Mouse (Mus musculus): ENCODE results near the gene Pbrm1. TPM values are rescaled to one million over a fixed set of nuclear protein-coding genes. Genes with fewer than 3 reads are reported as not detected.

Pbrm1 gene
- polyA plus RNA-seq, 1 experiment: 12.8 TPM

- DNase-seq: no peak
- Histone ChIP-seq H3K4me1 (ENCODE audit: control insufficient read depth, insufficient read depth, low read length) (no peaks in the 10 kb centered on the region), H3K4me3 (replicated peaks; ENCODE audit: extremely low read depth, low read depth, low read length) (no peak overlapping the region)
- TF ChIP-seq CTCF (IDR thresholded peaks at IDR 0.05; ENCODE audit: insufficient read depth, low read length): no peak
- TF ChIP-seq POLR2A (IDR thresholded peaks at IDR 0.05; ENCODE audit: borderline replicate concordance, extremely low read depth, low read depth, low read length): no peak
- WGBS: 94% methylated on average over 4 of the region's 4 CpGs
Measured at GRCm38 (mm10) chr14:31069086-31069733, 50.3 kb downstream of the Pbrm1 start.

GRCm38 (mm10) chr14:31078597-31079208, 59.8 kb downstream of the Pbrm1 start:
- DNase-seq: no peak
- Histone ChIP-seq H3K4me1 (ENCODE audit: control insufficient read depth, insufficient read depth, low read length) (no peaks in the 10 kb centered on the region), H3K4me3 (replicated peaks; ENCODE audit: extremely low read depth, low read depth, low read length) (no peak overlapping the region)
- TF ChIP-seq CTCF (IDR thresholded peaks at IDR 0.05; ENCODE audit: insufficient read depth, low read length) (no peak), POLR2A (IDR thresholded peaks at IDR 0.05; ENCODE audit: borderline replicate concordance, extremely low read depth, low read depth, low read length) (no peak)
- WGBS: 97% methylated on average over 3 of the region's 3 CpGs

GRCm38 (mm10) chr14:31079313-31080028, 60.5 kb downstream of the Pbrm1 start:
- H3K4me3 ChIP-seq (replicated peaks; ENCODE audit: extremely low read depth, low read depth, low read length): no peak overlapping the region
- no peak for DNase-seq
- TF ChIP-seq POLR2A (IDR thresholded peaks at IDR 0.05; ENCODE audit: borderline replicate concordance, extremely low read depth, low read depth, low read length) (no peak), CTCF (IDR thresholded peaks at IDR 0.05; ENCODE audit: insufficient read depth, low read length) (no peak)
- H3K4me1 ChIP-seq (ENCODE audit: control insufficient read depth, insufficient read depth, low read length): no peaks in the 10 kb centered on the region
- WGBS: 94% methylated on average over 3 of the region's 3 CpGs

GRCm38 (mm10) chr14:31081147-31081546, 62.2 kb downstream of the Pbrm1 start:
- Histone ChIP-seq H3K4me1 (ENCODE audit: control insufficient read depth, insufficient read depth, low read length) (no peaks in the 10 kb centered on the region), H3K4me3 (replicated peaks; ENCODE audit: extremely low read depth, low read depth, low read length) (no peak overlapping the region)
- DNase-seq: no peak
- TF ChIP-seq POLR2A (IDR thresholded peaks at IDR 0.05; ENCODE audit: borderline replicate concordance, extremely low read depth, low read depth, low read length) (no peak), CTCF (IDR thresholded peaks at IDR 0.05; ENCODE audit: insufficient read depth, low read length) (no peak)

GRCm38 (mm10) chr14:31087433-31087832, 68.5 kb downstream of the Pbrm1 start:
- no peak for DNase-seq
- 76% methylated on average over 6 of the region's 6 CpGs for WGBS
- no peak for TF ChIP-seq POLR2A (IDR thresholded peaks at IDR 0.05; ENCODE audit: borderline replicate concordance, extremely low read depth, low read depth, low read length)
- peak; percentile 37; the same call in 1 of the 2 replicates for TF ChIP-seq CTCF (IDR thresholded peaks at IDR 0.05; ENCODE audit: insufficient read depth, low read length)
- H3K4me3 ChIP-seq (replicated peaks; ENCODE audit: extremely low read depth, low read depth, low read length): no peak overlapping the region
- no peaks in the 10 kb centered on the region for H3K4me1 ChIP-seq (ENCODE audit: control insufficient read depth, insufficient read depth, low read length)

- Histone ChIP-seq H3K4me3 (replicated peaks; ENCODE audit: extremely low read depth, low read depth, low read length) (no peak overlapping the region), H3K4me1 (ENCODE audit: control insufficient read depth, insufficient read depth, low read length) (no peaks in the 10 kb centered on the region)
- 96% methylated on average over 2 of the region's 2 CpGs for WGBS
- TF ChIP-seq POLR2A (IDR thresholded peaks at IDR 0.05; ENCODE audit: borderline replicate concordance, extremely low read depth, low read depth, low read length): no peak
- no peak for TF ChIP-seq CTCF (IDR thresholded peaks at IDR 0.05; ENCODE audit: insufficient read depth, low read length)
- DNase-seq: no peak
Measured at GRCm38 (mm10) chr14:31088515-31088914, 69.6 kb downstream of the Pbrm1 start.

- H3K4me3 ChIP-seq (replicated peaks; ENCODE audit: extremely low read depth, low read depth, low read length): no peak overlapping the region
- DNase-seq: no peak
- H3K4me1 ChIP-seq (ENCODE audit: control insufficient read depth, insufficient read depth, low read length): no peaks in the 10 kb centered on the region
- TF ChIP-seq CTCF (IDR thresholded peaks at IDR 0.05; ENCODE audit: insufficient read depth, low read length): no peak
- TF ChIP-seq POLR2A (IDR thresholded peaks at IDR 0.05; ENCODE audit: borderline replicate concordance, extremely low read depth, low read depth, low read length): no peak
- WGBS: 57% methylated on average over 1 of the region's 1 CpGs
Measured at GRCm38 (mm10) chr14:31089918-31090317, 71.0 kb downstream of the Pbrm1 start.

GRCm38 (mm10) chr14:31105156-31105555, 86.2 kb downstream of the Pbrm1 start:
- H3K4me3 ChIP-seq (replicated peaks; ENCODE audit: extremely low read depth, low read depth, low read length): no peak overlapping the region
- no peaks in the 10 kb centered on the region for H3K4me1 ChIP-seq (ENCODE audit: control insufficient read depth, insufficient read depth, low read length)
- no peak for DNase-seq
- no peak for TF ChIP-seq CTCF (IDR thresholded peaks at IDR 0.05; ENCODE audit: insufficient read depth, low read length)
- no peak for TF ChIP-seq POLR2A (IDR thresholded peaks at IDR 0.05; ENCODE audit: borderline replicate concordance, extremely low read depth, low read depth, low read length)
- WGBS: 71% methylated on average over 2 of the region's 2 CpGs

GRCm38 (mm10) chr14:31110613-31111012, 91.7 kb downstream of the Pbrm1 start:
- DNase-seq: no peak
- TF ChIP-seq CTCF (IDR thresholded peaks at IDR 0.05; ENCODE audit: insufficient read depth, low read length) (no peak), POLR2A (IDR thresholded peaks at IDR 0.05; ENCODE audit: borderline replicate concordance, extremely low read depth, low read depth, low read length) (no peak)
- Histone ChIP-seq H3K4me3 (replicated peaks; ENCODE audit: extremely low read depth, low read depth, low read length) (no peak overlapping the region), H3K4me1 (ENCODE audit: control insufficient read depth, insufficient read depth, low read length) (peaks cover 4% of the 10 kb centered on the region)
- WGBS: 49% methylated on average over 3 of the region's 3 CpGs

Data from lung, adult 2 months (tissue).